Mouse (Mus musculus): ENCODE results near the gene Asf1a. TPM values are rescaled to one million over a fixed set of nuclear protein-coding genes. Genes with fewer than 3 reads are reported as not detected.
A peak's percentile ranks its signal among the peaks of the same experiment; 100 is the strongest.
"Not testable (repeated sequence)": the region's sequence is repeated elsewhere in the genome, so short reads cannot be mapped to it uniquely, and the experiment has no call there.

The Asf1a gene
- polyA plus RNA-seq, 1 experiment from 2014 or later: 126 TPM

DNA sequence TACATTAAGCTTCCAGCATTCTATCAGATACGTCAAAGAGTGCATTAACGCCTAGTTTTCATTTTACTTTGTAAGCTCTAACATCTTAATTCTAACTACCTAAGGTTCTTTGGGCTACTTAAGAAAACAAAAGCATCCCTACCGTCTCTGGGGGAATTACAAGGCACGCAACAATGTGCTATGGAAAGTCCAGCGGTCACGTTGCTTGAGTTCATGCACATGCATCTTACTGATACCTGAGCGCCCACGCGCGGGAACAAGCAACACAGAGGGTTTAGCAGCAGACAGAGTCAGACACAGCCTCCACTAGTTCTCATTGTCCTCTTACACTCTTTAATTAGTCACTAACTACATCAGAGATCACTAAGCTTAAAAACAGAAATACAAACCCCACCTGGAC lies 37.6 kb downstream of the Asf1a start:
- ATAC-seq (replicated peaks; ENCODE audit: low FRiP score, low read depth): no peak
- WGBS: 72% methylated on average over 10 of the region's 10 CpGs
- no peak overlapping the region for H3K27ac ChIP-seq

DNA sequence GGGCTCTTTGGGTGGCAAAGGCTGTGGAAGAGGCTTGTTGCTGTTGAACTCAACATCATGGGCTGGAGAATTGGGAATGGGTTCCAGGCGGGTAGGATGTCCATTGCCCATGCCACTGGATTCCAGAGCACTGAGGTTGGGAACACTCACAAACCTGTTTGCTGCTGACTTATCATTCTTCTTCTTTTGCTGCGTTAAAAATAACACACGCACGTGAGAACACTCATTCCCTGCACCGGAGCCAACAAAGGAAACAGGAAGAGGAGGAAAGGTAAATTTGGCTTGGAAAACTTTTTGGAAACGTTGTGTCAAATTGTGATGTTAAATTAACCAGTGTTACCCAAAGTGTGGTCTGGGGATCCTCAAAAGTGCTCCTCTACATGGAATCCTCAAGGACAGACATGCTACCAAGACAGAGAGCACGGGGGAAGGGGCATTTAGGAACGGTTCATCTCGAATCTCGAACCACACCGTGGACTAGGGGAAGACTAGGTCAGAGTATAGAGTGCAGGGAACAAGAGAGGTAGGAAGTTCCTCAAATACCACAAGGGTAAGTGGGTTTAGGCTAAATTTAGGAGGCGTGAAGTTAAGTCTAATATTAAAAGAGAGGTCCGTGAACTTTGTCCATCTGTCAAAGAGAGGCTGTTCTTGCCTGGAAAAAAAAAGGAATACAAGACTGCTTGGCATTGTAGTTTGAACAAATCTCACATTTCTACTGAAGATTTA lies 38.9 kb downstream of the Asf1a start:
- ATAC-seq (replicated peaks; ENCODE audit: low FRiP score, low read depth): no peak
- TF ChIP-seq CTCF (IDR thresholded peaks at IDR 0.05; ENCODE audit: low read depth): no peak

More for the DNA sequence above, 37.6 kb downstream of the Asf1a start:
- Histone ChIP-seq H3K4me2 (ENCODE audit: low read length) (no peak overlapping the region), H3K27me3 (ENCODE audit: insufficient read depth, low read length) (no peaks in the 10 kb centered on the region), H3K9me3 (replicated peaks; ENCODE audit: low read length) (no peaks in the 10 kb centered on the region), H3K36me3 (ENCODE audit: insufficient read depth, low read length) (no peaks in the 10 kb centered on the region), H3K9ac (ENCODE audit: low read depth, low read length) (no peak overlapping the region), H3K4me3 (replicated peaks; ENCODE audit: low read depth, low read length) (no peak overlapping the region), H3K4me1 (replicated peaks; ENCODE audit: insufficient read depth, low read length) (no peaks in the 10 kb centered on the region)
- no peak for TF ChIP-seq CTCF (IDR thresholded peaks at IDR 0.05; ENCODE audit: low read depth)
- no peak for DNase-seq (ENCODE audit: low spot score)

DNA sequence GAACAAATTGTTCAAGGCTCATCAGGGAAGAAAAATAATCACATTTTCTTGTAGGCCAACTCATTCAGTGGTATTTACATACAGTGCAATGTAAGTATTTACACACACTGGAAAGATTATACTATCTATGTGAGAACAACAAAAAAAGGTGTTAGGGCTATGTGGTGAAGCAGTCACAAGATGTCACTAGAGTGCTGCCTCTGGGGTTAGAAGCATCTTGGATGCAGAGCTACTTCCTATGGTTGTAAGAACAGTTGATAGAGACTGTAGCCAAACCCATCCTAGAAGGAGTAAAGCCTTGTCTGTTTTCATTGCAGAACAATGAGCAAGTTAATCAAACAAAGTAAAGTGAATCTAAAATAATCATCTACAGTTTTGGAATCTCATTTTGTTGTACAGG lies 45.0 kb downstream of the Asf1a start:
- ATAC-seq (replicated peaks; ENCODE audit: low FRiP score, low read depth): no peak
- TF ChIP-seq CTCF (IDR thresholded peaks at IDR 0.05; ENCODE audit: low read depth): peak; percentile 94
- Histone ChIP-seq H3K4me1 (replicated peaks; ENCODE audit: insufficient read depth, low read length) (no peaks in the 10 kb centered on the region), H3K4me3 (replicated peaks; ENCODE audit: low read depth, low read length) (no peak overlapping the region), H3K9me3 (replicated peaks; ENCODE audit: low read length) (no peaks in the 10 kb centered on the region), H3K27ac (no peak overlapping the region), H3K27me3 (ENCODE audit: insufficient read depth, low read length) (no peaks in the 10 kb centered on the region), H3K9ac (ENCODE audit: low read depth, low read length) (no peak overlapping the region), H3K36me3 (ENCODE audit: insufficient read depth, low read length) (no peaks in the 10 kb centered on the region), H3K4me2 (ENCODE audit: low read length) (no peak overlapping the region)
- peak; percentile 86 for DNase-seq (ENCODE audit: low spot score)

More for the DNA sequence above, 38.9 kb downstream of the Asf1a start:
- H3K4me3 ChIP-seq (replicated peaks; ENCODE audit: low read depth, low read length): no peak overlapping the region
- no peaks in the 10 kb centered on the region for H3K4me1 ChIP-seq (replicated peaks; ENCODE audit: insufficient read depth, low read length)
- no peak overlapping the region for H3K4me2 ChIP-seq (ENCODE audit: low read length)
- no peaks in the 10 kb centered on the region for H3K9me3 ChIP-seq (replicated peaks; ENCODE audit: low read length)
- WGBS: 68% methylated on average over 13 of the region's 13 CpGs
- no peak overlapping the region for H3K27ac ChIP-seq
- no peaks in the 10 kb centered on the region for H3K27me3 ChIP-seq (ENCODE audit: insufficient read depth, low read length)
- no peak overlapping the region for H3K9ac ChIP-seq (ENCODE audit: low read depth, low read length)
- no peaks in the 10 kb centered on the region for H3K36me3 ChIP-seq (ENCODE audit: insufficient read depth, low read length)
- DNase-seq (ENCODE audit: low spot score): no peak

DNA sequence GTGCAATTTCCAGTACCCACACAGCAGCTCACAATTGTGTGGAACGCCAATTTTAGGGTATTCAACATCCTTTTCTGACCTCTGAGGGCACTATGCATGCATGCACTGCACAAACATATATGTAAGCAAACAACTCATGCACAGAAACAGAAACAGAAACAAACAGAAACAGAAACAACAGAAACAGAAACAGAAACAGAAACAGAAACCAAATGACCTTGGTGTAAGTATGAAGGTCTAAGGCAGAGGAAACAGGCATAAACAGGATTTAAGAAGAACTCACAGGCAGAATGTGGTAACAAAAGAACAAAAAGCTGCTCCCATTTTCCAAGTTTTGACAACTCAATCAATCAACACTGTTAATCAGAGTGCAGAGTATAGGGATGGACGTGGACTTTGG lies 54.1 kb downstream of the Asf1a start:
- no peak for ATAC-seq (replicated peaks; ENCODE audit: low FRiP score, low read depth)
- no peak for TF ChIP-seq CTCF (IDR thresholded peaks at IDR 0.05; ENCODE audit: low read depth)

DNA sequence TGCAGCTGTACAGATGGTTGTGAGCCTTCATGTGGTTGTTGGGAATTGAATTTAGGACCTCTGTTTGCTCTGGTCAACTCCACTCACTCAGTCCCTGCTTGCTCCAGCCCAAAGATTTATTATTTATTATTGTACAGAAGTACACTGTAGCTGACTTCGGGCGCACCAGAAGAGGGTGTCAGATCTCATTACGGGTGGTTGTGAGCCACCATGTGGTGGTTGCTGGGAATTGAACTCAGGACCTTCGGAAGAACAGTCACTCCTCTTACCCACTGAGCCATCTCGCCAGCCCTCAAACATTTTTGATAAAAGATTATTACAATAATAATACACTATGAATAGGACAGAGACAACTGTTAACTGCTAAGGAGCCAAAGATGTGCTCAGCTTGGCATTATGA lies 57.7 kb downstream of the Asf1a start:
- not testable (repeated sequence) for H3K36me3 ChIP-seq (ENCODE audit: insufficient read depth, low read length); H3K4me1 ChIP-seq (replicated peaks; ENCODE audit: insufficient read depth, low read length); H3K9ac ChIP-seq (ENCODE audit: low read depth, low read length); ATAC-seq (replicated peaks; ENCODE audit: low FRiP score, low read depth); H3K4me3 ChIP-seq (replicated peaks; ENCODE audit: low read depth, low read length); H3K9me3 ChIP-seq (replicated peaks; ENCODE audit: low read length); DNase-seq (ENCODE audit: low spot score); H3K27ac ChIP-seq; H3K27me3 ChIP-seq (ENCODE audit: insufficient read depth, low read length); H3K4me2 ChIP-seq (ENCODE audit: low read length)
- TF ChIP-seq CTCF (IDR thresholded peaks at IDR 0.05; ENCODE audit: low read depth): peak; percentile 45
- 67% methylated on average over 5 of the region's 5 CpGs for WGBS

More for the DNA sequence above, 54.1 kb downstream of the Asf1a start:
- H3K27ac ChIP-seq: no peak overlapping the region
- no peak overlapping the region for H3K4me2 ChIP-seq (ENCODE audit: low read length)
- H3K4me1 ChIP-seq (replicated peaks; ENCODE audit: insufficient read depth, low read length): no peaks in the 10 kb centered on the region
- no peaks in the 10 kb centered on the region for H3K36me3 ChIP-seq (ENCODE audit: insufficient read depth, low read length)
- no peak for DNase-seq (ENCODE audit: low spot score)
- H3K9me3 ChIP-seq (replicated peaks; ENCODE audit: low read length): no peaks in the 10 kb centered on the region
- no peak overlapping the region for H3K9ac ChIP-seq (ENCODE audit: low read depth, low read length)
- H3K27me3 ChIP-seq (ENCODE audit: insufficient read depth, low read length): no peaks in the 10 kb centered on the region
- H3K4me3 ChIP-seq (replicated peaks; ENCODE audit: low read depth, low read length): no peak overlapping the region
- WGBS: 89% methylated on average over 2 of the region's 2 CpGs

Other genes with a start within 250 kb of the Asf1a start
- 4.3 and 4.7 TPM in 2 replicates for gene Cep85l, start 216.8 kb upstream of the Asf1a start, polyA plus RNA-seq (2015; fragmentation: Nextera tagmentation; extraction: Ambion mirVana)
- gene Mcm9, start 33.7 kb downstream of the Asf1a start, polyA plus RNA-seq (2015; fragmentation: Nextera tagmentation; extraction: Ambion mirVana): 7.9 and 8.9 TPM in 2 replicates
- gene Fam184a, start 154.4 kb downstream of the Asf1a start, polyA plus RNA-seq (2015; fragmentation: Nextera tagmentation; extraction: Ambion mirVana): 4.6 and 5.0 TPM in 2 replicates